Mouse (Mus musculus): ENCODE data around the gene Noa1.

Gene Noa1

DNA sequence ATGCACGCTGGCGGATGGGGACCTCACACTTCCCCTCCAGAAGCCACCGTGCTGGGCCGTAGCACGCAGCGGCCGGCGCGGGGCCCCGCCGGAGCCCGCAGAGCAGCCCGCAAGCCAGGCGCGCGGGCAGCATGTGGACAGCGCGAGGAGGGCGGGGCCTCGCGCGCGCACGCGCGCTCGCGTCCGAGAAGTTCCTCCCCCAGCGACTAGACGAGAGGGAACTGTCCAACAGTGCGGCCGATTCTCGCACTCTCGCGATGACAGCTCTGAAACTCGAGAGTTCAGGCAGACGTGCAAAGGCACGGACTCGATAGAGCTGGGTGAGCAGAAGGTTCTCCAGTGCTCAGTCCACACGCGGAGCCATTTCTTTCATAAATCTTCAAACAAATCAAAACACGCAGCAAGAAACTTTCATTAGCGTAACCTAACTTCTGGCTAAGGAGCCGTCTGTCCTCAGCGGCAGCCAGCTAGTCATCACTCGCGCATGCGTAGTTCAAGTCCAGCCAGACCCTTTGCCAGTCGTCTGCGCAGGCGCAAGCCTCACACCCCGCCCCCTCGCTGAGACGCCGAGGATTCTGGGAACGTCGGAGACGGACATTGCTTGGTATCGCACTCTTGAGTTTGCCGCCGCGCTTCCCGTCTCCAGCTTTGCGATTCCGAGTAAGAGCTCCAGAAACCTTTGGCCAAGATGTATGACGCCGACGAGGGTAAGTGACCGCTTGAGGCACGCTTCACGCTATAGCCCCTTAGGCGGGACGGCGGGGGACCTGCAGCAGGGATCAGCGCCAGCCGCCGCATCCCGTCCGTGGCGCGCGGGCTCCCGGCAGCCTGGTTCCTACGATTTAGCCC, at the start of gene Noa1, which contains the start of gene Polr2b:
Gene Noa1 (minus strand): TSS at position 161 of the 849 bp plus-strand sequence.
Gene Polr2b (plus strand): TSS at position 224 of the 849 bp plus-strand sequence.
- peak; percentile 99 for DNase-seq

GRCm38 (mm10) chr5:77358347-77358746, 48.5 kb upstream of the Noa1 start:
- peak; percentile 80 for DNase-seq

DNA sequence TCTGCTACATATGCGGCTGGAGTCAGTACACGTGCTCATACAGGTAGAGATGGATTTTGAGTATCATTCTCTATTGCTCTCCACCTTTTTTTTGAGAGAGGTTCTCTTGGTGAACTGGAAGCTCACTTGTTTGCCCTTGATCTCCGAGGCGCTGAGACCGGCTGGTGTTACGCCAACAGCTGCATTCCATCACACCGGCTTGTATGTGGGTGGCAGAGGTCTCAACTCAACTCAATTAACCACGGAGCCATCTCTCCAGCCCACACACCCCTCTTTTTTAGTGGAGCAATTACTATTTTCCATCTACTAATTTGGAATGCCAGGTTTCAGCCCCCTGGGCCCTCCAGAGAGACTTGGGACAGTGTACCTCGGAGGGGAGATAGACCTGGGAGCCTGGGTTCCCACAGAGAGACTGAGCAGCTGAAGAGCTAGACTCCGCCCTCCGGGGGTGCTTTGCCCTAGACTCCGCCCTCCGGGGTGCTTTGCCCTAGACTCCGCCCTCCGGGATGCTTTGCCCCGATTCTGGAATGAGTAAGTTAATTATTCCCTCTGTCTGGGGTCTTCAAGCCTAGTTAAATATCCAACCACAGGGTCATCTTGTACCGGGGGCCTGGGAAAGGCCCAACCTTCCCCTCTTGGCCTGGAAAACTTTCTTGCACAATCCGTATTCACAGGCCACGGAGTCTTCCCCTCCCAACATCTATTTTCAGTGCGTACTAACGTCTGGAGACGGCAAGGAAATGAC, 47.7 kb upstream of the Noa1 start:
- peak; percentile 88 for DNase-seq

- DNase-seq = peak; percentile 33
These were observed 45.7 kb upstream of the Noa1 start for GRCm38 (mm10) chr5:77355307-77356265.

- peak; percentile 95 for DNase-seq
These were observed 44.5 kb upstream of the Noa1 start for GRCm38 (mm10) chr5:77354361-77354787.

GRCm38 (mm10) chr5:77351691-77352090, 41.8 kb upstream of the Noa1 start:
- no peak for DNase-seq

DNA sequence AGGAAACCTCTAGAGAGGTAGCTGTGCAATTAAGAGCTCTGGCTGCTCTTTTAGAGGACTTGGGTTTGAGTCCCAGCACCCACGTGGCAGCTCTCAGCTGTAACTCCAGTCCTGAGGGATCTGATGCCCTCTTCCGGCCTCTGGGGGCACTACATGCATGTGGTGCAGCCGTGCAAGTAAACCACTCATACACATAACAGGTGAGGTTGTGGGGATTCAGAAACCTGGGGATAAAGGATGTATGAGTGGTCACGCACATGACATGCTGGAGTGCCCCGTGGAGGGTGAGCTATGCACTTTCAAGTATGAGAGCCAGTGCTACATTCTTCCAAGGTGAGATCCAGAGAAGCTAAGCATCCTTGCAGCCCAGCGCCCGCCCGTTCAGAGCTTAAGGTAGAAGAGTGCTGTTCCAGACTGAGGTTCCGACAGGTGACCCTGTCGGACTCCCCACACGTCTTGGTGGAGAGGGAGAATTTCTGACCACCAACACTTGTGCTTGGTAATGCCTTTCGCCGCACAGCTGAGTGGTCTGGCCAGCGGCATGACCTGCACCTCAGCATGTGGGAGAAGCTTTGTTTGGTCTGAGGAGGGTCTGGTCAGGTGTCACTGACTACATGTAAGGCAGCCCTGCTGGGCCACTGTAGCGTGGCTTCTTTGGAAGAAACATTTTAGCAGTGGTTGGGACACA, 40.2 kb upstream of the Noa1 start:
- no peak for DNase-seq

DNA sequence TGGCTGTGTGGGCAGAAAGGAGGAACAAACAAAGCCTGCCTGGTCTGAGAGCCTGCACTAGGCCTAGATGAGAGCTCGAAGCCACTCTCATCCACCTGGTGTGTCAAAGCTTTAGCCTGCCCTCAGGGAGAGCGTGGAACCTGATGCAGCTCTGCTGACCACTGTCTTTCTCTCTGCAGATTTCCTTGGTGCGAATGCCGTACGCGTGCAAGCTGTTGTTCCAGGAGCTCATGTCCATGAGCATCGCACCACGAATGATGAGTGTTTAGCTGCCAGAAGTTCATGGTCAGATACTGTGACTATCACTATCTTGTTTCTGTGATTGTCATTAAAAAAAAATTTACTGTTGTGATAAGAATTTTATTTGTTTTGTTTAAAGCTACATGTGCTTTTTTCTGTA, 39.0 kb upstream of the Noa1 start:
- no peak for DNase-seq

DNA sequence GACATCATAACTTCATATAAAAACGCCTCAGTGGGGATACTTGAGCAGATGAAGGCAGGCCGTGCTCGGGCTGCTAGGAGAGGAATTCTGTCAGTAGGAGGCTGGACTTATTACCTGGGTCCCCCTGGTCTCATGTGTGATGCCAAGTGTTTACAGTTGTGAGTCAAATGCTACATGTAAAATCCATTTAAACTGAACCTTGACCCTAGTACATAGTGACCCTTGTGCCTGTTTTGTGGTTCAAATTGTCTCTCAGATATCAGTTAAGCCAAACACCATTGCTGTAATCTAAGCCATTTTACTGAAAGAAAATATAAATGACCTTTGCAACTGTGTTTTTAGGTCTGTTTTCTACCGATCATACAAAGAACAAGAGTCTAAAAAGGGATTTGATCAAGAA, 30.1 kb upstream of the Noa1 start:
- DNase-seq = no peak

- DNase-seq = no peak
These were observed 20.3 kb upstream of the Noa1 start for GRCm38 (mm10) chr5:77330154-77330553.

GRCm38 (mm10) chr5:77324936-77325335, 15.1 kb upstream of the Noa1 start:
- no peak for DNase-seq

- no peak for DNase-seq
These were observed 5.1 kb upstream of the Noa1 start for GRCm38 (mm10) chr5:77314986-77315385.

DNA sequence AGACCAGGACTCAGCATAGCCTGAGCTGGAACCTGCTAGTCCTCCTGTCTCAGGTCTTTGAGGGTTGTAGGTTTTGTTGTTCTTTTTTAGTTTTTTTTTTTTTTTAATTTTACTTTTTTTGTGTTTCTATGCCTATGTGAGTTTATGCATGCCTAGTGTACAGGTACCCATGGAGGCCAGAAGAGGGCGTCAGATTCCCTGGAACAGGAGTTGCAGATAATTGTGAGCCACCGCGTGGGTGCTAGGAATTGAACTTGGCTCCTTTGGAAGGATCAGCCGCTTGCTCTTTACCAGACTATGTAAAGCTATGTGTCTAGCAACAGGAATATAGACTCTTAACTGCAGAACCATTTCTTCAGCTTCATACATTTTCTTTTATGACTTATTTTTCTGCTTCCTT, 4.3 kb upstream of the Noa1 start:
- no peak for DNase-seq

DNA sequence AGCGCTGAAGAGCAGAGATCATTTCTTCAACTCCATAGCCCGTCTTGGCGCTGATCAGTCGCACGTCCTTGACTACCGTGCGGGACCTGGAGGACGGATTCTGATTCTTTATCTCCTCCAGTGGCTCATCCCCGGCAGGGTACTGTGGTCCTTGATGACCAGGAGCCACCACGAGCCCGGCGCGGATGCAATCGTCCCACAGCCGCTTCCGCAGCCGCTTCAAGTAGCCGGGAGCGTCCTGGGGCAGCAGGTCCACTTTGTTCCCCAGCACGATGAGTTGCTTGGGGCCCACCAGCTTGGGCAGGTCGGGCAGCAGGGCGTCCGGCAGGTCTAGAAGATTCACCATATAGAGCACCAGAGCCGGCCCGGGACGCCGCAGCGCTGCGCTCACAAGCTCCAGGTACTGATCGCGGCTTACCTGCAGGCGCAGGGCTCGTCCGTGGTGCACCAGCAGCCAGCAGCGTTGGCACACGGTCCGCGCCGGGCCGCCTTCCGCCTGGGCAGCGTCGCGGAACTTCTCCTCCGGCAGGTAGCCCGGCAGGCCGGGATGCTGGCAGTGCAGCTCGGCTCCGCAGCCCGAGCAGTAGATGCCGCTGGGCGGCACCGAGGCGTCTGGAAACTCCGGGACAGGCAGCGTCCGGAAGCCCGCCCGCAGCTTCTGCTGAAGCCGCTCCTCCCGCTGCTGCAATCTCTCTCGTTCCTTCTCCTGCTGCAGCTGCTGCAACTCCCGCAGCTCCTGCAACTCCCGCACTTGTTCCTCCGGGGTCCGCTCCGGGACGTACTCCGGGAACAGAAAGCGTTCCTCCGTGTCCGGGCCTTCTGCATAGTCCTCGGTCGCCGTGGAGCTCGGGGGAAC, 605 bp downstream of the Noa1 start:
- peak; percentile 31 for DNase-seq

- DNase-seq = no peak
These were observed 1.9 kb downstream of the Noa1 start for GRCm38 (mm10) chr5:77307821-77308553.

DNA sequence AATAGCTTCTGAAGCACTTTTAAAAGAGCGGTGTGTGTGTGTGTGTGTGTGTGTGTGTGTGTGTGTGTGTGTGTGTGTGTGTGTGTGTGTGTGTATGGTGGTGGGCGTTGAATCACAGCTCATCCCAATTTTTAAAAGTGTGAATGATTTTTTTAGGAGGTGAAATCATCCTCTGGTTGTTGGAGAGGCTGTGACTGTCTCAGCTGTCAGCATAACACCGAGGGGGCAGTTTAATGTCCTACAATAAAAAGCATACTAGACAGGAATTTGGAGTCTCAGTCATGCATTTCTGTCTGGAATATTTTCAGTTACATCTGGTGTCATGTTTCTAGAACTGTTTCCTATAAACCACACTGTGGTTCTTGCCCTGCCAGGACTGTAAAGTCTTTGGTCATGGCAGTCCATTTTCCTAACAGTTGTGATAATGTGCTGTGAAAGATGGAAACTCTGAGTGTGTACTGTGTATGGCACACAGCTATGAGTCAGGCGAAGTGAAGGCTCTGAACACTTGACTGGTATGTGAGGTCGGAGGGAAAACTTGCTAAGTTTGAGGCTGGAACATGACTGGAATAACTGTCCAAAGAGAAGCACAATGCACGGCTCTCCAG, 8.5 kb downstream of the Noa1 start:
- DNase-seq = no peak

- no peak for DNase-seq
These were observed 10.4 kb downstream of the Noa1 start for GRCm38 (mm10) chr5:77299486-77299885.

DNA sequence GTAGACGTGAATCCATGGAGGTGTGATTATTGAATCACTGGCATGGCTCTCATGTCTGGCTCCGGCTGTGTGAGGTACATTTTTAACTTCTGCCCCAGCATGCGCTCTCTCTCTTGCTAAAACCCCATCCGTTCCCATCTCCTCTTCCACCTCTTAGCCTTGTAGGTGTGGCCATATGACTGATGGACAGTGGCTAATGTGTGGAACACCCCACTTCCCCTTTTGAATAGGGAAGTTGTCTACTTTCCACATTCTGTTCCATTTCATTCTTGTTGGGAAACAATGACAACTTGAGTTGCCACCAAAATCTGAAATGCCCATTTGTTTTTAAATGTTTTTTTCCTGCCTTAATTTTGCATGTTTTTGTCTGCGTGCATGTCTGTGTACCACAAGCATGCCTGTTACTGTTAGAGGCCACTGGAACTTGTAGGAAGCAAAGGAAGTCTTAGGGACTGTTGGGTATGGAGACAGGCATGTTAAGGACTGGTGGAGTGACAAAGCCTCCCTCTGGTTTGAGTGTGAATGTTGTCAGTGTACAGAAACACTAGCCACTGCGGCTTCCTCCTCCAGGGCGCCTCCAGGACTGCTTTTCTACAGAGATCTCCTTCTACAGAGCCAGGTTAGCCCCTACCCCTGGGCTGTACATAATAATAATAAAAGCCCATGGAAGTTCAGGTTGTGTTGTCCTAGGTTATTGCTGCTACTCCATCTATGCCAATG, 16.9 kb downstream of the Noa1 start:
- peak; percentile 50 for DNase-seq

DNA sequence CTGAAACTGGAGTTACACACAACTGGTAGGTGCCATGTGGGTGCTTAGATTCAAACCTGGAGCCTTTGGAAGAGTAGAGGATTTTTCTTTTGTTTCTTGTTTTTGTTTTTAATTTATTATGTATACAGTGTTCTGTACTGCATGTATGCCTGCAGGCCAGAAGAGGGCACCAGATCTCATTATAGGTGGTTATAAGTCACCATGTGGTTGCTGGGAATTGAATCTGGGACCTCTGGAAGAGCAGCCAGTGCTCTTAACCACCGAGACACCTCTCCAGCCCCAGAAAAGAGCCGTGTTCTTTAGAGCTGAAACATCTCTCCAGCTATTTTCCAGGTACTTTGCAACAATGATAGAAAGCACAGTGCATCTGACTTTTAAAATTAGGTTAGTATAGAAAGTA, 19.3 kb downstream of the Noa1 start:
- DNase-seq = no peak

Measured in lung, postnatal 36 days (tissue).